In genomic region chr12:83271215-83271614, GRCm38 (mm10) we compare ENCODE assay signal across 6 mouse cellular contexts.
"Had no signal": no experiment of that assay in that cellular context is flagged by ENCODE, and none has a peak within 500 bp of the region (broad histone marks: within the 10 kb centered on the region; RNA-seq: fewer than 3 reads in every experiment).

No protein-coding gene starts in this region.

- DNase-seq: kidney, postnatal 4 days; left cerebral cortex, postnatal 4 days; lung, adult 18-20 months; right cerebral cortex, adult 18-20 months; right cerebral cortex, postnatal 25 days; thymus, postnatal 4 days had no signal
